Mouse (Mus musculus) limb, embryonic 12.5 days (tissue): Measurements from ENCODE around the gene Cog5. TPM values are rescaled to one million over a fixed set of nuclear protein-coding genes. Genes with fewer than 3 reads are reported as not detected.

Experiments
- ATAC-seq: fragments of 200-750 bp; cut with Nextera tagmentation; 2 replicates; pipeline ENCODE4 v1.8.0; 2017; ENCODE audit warnings: low read depth, moderate TSS enrichment; ENCODE audit not compliant: insufficient number of reproducible peaks, insufficient read depth, low FRiP score, low TSS enrichment
- H3K27ac ChIP-seq: fragments of 300-500 bp; sonication (generic); 2 replicates; pipeline ENCODE4 v1.5.1; 2016; ENCODE audit warnings: mild to moderate bottlenecking, moderate library complexity
- H3K27me3 ChIP-seq: fragments of 300-500 bp; sonication (generic); 2 replicates; pipeline ENCODE4 v1.6.1; 2016; ENCODE audit warnings: mild to moderate bottlenecking, moderate library complexity
- H3K36me3 ChIP-seq: fragments of 300-500 bp; sonication (generic); 2 replicates; pipeline ENCODE4 v1.6.1; 2016; ENCODE audit warnings: mild to moderate bottlenecking, moderate library complexity
- H3K4me1 ChIP-seq: fragments of 300-500 bp; sonication (generic); replicated peaks from 2 replicates; pipeline ENCODE4 v1.6.1; 2016
- H3K4me2 ChIP-seq: fragments of 300-500 bp; sonication (generic); 2 replicates; pipeline ENCODE4 v1.6.1; 2016; ENCODE audit warnings: mild to moderate bottlenecking, moderate library complexity
- H3K4me3 ChIP-seq: fragments of 300-500 bp; sonication (generic); replicated peaks from 2 replicates; pipeline ENCODE4 v1.5.1; 2016; ENCODE audit warnings: mild to moderate bottlenecking
- H3K9ac ChIP-seq: fragments of 300-500 bp; sonication (generic); replicated peaks from 2 replicates; pipeline ENCODE4 v1.6.1; 2016; ENCODE audit warnings: mild to moderate bottlenecking, moderate library complexity
- H3K9me3 ChIP-seq: fragments of 300-500 bp; sonication (generic); 2 replicates; pipeline ENCODE4 v1.6.1; 2016; ENCODE audit warnings: mild to moderate bottlenecking, moderate library complexity
- WGBS: fragments of 180-500 bp; shearing (Covaris S2); methylation state at CpG from one replicate; pipeline ENCODE4 v1.1.7; 2016; 5-methylcytosine and 5-hydroxymethylcytosine counted together
- polyA plus RNA-seq: library from polyadenylated mRNA; unstranded; fragments of >200 nt; fragmentation: Nextera tagmentation; extraction: Ambion mirVana; gene quantifications from 2 replicates; pipeline ENCODE4 v1.2.1, GENCODE M21; 2016

The Cog5 gene
- polyA plus RNA-seq, 1 experiment from 2014 or later = 36.0 TPM

DNA sequence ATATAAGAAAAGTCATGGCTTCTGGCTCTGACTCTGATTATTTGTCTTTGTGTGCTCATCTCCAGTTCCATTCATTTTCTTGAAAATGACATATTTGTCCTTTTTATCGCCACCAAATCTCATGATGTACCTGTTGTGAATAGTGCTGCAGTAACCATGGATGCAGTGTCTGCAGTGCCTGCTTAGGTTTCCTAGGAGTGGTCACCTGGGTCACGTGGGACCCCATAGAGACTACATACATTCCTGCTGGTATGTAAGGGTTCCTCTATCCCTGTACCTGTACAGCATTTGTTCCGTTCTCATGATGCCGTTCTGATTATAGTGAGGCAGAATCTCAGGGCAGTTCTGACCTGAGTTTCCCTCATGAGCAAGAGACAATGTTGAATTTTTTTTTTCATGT, 95.2 kb downstream of the Cog5 start:
- H3K4me3 ChIP-seq = no peak overlapping the region
- H3K36me3 ChIP-seq = 0 out of 2 replicates have a peak, but pooled peaks cover 5% of the 10 kb centered on the region
- H3K4me2 ChIP-seq = no peak overlapping the region
- WGBS = 94% methylated on average over 4 of the region's 4 CpGs
- no peak for ATAC-seq
- H3K9me3 ChIP-seq = no peaks in the 10 kb centered on the region
- H3K9ac ChIP-seq = no peak overlapping the region
- H3K27ac ChIP-seq = no peak overlapping the region
- H3K4me1 ChIP-seq = no peaks in the 10 kb centered on the region
- no peaks in the 10 kb centered on the region for H3K27me3 ChIP-seq

DNA sequence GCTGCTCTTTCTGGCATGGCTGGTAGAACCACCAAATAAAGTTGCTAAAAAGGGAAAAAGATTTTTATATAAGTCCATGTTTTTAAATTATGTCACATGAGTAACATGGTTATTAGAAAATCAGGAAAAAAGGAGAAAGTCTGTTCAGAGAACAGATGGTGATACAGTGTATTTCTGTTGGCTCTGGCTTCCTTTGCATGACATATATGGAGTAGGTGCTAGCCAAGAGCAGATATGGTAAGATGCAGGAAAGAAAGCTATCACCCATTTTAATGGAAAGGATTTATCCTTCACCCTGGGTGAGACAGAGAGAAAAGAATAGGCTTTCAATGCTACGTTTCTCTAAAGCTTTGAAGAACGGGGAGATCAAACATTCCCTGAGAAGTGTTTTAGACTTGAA, 99.8 kb downstream of the Cog5 start:
- no peak for ATAC-seq
- H3K27ac ChIP-seq = no peak overlapping the region
- H3K4me3 ChIP-seq = no peak overlapping the region
- H3K4me2 ChIP-seq = no peak overlapping the region
- no peaks in the 10 kb centered on the region for H3K4me1 ChIP-seq
- no peaks in the 10 kb centered on the region for H3K27me3 ChIP-seq
- H3K36me3 ChIP-seq = no peaks in the 10 kb centered on the region
- no peak overlapping the region for H3K9ac ChIP-seq
- 65% methylated on average over 2 of the region's 2 CpGs for WGBS
- no peaks in the 10 kb centered on the region for H3K9me3 ChIP-seq

DNA sequence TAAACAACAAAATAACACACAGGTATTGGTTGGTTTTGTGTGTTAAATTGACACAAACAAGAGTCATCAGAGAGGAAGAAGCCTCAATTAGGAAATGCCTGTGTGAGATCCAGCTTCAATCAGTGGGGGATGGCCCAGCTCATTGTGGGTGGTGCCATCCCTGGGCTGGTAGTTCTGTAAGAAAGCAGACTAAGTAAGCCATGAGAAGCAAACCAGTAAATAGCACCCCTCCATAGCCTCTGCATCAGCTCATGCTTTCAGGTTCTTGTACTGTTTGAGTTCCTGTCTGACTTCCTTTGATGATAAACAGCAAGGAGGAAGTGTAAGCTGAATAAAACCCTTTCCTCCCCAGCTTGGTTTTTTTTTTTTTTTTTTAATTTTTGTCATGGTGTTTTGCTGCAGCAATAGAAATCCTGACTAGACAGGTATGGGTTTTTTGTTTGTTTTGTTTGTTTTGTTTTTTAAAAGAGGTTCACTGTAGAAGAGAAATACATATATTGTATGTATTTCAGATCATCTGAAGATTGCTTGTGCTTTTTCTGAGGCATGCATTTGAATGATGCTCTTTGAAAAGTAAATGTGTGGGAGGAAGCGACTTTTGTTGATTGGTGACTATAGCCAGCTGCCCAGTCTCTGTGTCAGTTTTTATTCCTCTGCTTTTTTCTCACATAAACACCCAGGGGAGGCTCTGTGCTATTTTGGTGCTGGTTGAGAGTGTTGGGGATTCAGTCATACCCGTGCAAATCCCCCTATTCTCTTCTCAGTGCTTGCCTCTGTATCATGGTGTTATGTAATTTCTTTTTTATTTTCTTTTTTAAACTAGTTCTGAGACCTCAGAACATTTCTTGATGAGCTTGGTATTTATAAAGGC, 101.5 kb downstream of the Cog5 start:
- WGBS = 53% methylated on average over 2 of the region's 2 CpGs
- H3K4me3 ChIP-seq = no peak overlapping the region
- H3K4me1 ChIP-seq = no peaks in the 10 kb centered on the region
- ATAC-seq = no peak
- no peaks in the 10 kb centered on the region for H3K9me3 ChIP-seq
- H3K4me2 ChIP-seq = no peak overlapping the region
- H3K9ac ChIP-seq = no peak overlapping the region
- no peaks in the 10 kb centered on the region for H3K27me3 ChIP-seq
- H3K36me3 ChIP-seq = peaks cover 2% of the 10 kb centered on the region; the same call in 1 of the 2 replicates
- H3K27ac ChIP-seq = no peak overlapping the region

DNA sequence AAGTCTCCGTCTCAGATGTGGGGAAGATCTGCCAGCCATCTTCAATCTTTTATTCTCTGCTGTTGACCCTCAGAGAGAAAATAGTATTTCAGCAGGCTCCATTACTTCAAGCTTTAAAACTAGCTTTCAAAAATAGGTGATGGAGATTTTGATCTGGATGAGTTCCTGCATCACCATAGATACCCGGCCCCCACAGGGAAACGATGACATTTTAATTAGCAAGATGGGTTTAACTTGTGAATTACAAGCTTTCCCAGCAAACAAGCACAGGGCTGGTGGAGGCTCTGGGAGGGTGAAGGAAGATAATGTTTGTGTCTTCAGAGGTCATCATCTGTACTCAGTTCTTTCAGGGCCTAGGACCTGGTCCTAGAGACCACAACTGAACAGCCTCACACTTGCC, 118.9 kb downstream of the Cog5 start:
- Histone ChIP-seq H3K4me1 (no peaks in the 10 kb centered on the region), H3K9ac (no peak overlapping the region), H3K27ac (no peak overlapping the region), H3K36me3 (no peaks in the 10 kb centered on the region), H3K9me3 (0 out of 2 replicates have a peak, but pooled peaks cover 2% of the 10 kb centered on the region), H3K4me2 (no peak overlapping the region), H3K4me3 (no peak overlapping the region), H3K27me3 (no peaks in the 10 kb centered on the region)
- no peak for ATAC-seq
- WGBS = 88% methylated on average over 3 of the region's 3 CpGs

DNA sequence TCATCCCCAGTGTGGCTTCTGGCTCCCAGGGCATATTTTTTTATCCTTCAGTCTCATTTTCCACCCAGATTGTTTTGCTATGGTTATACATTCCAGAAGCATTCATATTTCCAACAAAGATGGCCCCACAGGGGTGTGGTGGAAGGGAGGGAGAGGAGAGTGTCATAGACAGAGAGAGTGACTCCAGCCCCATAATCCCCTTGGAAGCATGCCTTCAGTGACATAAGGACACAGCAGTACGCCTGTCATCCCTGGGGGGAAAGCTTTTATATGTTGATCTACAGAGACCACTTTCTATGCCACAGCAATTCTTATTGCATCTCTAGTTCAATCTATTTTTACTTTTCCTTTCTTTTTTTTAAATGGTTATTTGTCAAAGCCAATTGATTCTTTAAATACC, 129.6 kb downstream of the Cog5 start:
- Histone ChIP-seq H3K27me3 (no peaks in the 10 kb centered on the region), H3K4me3 (no peak overlapping the region)
- no peak for ATAC-seq

DNA sequence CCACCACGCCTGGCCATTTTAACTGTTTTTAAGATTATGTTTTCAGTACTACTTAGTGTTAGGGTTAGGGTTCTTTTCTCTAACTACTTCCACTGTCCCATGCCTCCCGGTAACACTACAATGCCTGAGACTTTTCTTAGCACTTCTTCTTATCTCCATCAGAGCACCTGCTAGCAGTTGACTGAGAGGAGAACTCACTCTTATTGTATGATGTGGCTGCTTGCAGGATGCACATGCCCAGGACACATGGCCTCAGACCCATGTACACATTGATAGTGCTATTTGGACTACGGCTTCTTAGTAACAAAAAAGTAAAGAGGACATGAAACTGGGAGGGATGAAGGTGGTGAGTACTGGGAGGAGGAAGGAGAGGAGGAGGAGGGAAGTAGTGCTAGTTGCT, 133.9 kb downstream of the Cog5 start:
- no peaks in the 10 kb centered on the region for H3K27me3 ChIP-seq
- no peaks in the 10 kb centered on the region for H3K4me1 ChIP-seq
- no peak overlapping the region for H3K27ac ChIP-seq
- H3K9me3 ChIP-seq = no peaks in the 10 kb centered on the region
- no peak overlapping the region for H3K4me3 ChIP-seq
- H3K36me3 ChIP-seq = 0 out of 2 replicates have a peak, but pooled peaks cover 5% of the 10 kb centered on the region
- H3K9ac ChIP-seq = no peak overlapping the region
- no peak overlapping the region for H3K4me2 ChIP-seq
- WGBS = 98% methylated on average over 3 of the region's 3 CpGs
- no peak for ATAC-seq

More for the DNA sequence above, 129.6 kb downstream of the Cog5 start:
- 0 out of 2 replicates have a peak, but pooled peaks cover 5% of the 10 kb centered on the region for H3K36me3 ChIP-seq
- H3K4me1 ChIP-seq = no peaks in the 10 kb centered on the region
- no peak overlapping the region for H3K4me2 ChIP-seq
- no peak overlapping the region for H3K27ac ChIP-seq
- H3K9me3 ChIP-seq = no peaks in the 10 kb centered on the region
- no peak overlapping the region for H3K9ac ChIP-seq
- WGBS = 91% methylated on average over 1 of the region's 1 CpGs

DNA sequence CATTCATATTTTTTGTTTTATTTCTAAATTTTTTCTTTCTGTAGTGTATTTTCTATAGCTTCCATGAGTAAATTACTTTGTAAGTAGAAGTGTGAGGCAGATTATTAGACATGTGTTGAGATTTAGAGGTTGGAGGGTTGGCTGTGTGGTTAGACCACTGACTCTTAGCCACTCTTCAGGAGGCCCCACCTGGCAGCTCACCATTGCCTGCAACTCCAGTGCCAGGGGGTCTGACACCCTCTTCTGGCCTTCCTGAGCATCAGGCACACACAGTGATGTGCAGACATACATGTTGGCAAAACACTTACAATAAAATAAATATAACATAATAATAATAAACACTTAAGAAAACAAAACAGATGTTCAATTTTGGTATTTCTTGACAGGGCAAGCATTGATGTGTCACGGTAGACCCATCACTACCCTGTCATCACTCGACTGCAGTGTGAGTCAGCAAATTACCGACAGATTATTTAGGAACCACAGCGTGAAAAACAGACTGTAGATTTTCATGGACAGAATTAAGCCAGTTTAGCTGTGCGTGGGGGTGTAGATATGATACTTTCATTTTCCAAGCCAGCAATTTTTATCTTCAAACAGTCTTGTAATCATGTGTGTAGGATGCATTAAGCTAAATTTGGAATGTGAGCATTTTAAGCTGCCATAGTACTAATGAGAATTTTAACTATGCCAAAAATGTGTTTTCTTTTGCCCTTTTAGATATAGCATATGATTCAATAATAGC, 151.9 kb downstream of the Cog5 start:
- Histone ChIP-seq H3K4me3 (no peak overlapping the region), H3K9me3 (no peaks in the 10 kb centered on the region), H3K9ac (no peak overlapping the region), H3K36me3 (peaks cover 3% of the 10 kb centered on the region; the same call in 1 of the 2 replicates), H3K4me2 (no peak overlapping the region), H3K27ac (no peak overlapping the region), H3K27me3 (no peaks in the 10 kb centered on the region), H3K4me1 (no peaks in the 10 kb centered on the region)
- WGBS = 92% methylated on average over 5 of the region's 5 CpGs
- ATAC-seq = no peak

DNA sequence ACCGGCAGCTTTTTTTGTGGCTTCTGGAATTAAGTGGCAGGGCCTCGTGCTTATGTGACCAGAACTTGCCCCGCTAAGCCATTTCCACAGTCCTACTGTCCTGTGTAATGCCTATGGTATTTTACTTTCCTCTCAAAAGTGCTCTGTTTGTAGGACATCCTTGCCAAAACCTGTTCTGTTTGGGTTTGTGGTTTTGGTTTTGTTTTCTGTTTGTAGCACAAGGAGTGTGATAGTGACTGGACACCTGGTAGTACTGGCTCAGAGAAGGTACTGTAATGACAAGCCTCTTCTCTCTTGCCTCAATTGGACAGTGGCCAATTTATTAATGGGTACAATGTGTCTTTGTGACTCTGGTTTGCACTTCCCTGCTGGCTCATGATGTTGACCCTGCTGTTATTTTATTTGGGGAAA, 163.4 kb downstream of the Cog5 start:
- no peak for ATAC-seq

DNA sequence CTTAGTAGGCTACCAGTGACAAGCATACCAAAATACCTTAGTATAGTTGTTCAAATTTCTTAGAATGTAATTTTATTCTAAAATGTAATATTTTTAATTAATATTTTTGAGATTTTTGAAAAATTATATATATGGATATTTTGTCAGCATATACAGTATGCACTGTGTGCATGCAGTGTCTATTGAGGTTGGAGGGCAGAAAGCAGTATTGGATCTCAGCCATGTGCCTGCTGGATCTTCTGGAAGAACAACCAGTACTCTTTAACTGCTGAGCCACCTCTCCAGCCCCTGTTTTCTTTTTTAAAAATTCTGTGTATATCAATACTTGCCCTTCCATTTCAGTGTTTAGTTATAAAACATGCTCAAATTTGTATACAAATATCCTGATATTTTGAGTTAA, 164.4 kb downstream of the Cog5 start:
- H3K4me2 ChIP-seq = no peak overlapping the region
- ATAC-seq = no peak
- H3K9me3 ChIP-seq = no peaks in the 10 kb centered on the region
- no peaks in the 10 kb centered on the region for H3K27me3 ChIP-seq
- H3K27ac ChIP-seq = no peak overlapping the region
- no peak overlapping the region for H3K9ac ChIP-seq
- no peaks in the 10 kb centered on the region; the same call in 1 of the 2 replicates for H3K36me3 ChIP-seq
- no peaks in the 10 kb centered on the region for H3K4me1 ChIP-seq
- H3K4me3 ChIP-seq = no peak overlapping the region

More for the DNA sequence above, 163.4 kb downstream of the Cog5 start:
- Histone ChIP-seq H3K4me2 (no peak overlapping the region), H3K4me1 (no peaks in the 10 kb centered on the region), H3K9ac (no peak overlapping the region), H3K9me3 (no peaks in the 10 kb centered on the region), H3K4me3 (no peak overlapping the region), H3K27ac (no peak overlapping the region), H3K36me3 (no peaks in the 10 kb centered on the region; the same call in 1 of the 2 replicates), H3K27me3 (no peaks in the 10 kb centered on the region)
- WGBS = 87% methylated on average over 3 of the region's 3 CpGs

DNA sequence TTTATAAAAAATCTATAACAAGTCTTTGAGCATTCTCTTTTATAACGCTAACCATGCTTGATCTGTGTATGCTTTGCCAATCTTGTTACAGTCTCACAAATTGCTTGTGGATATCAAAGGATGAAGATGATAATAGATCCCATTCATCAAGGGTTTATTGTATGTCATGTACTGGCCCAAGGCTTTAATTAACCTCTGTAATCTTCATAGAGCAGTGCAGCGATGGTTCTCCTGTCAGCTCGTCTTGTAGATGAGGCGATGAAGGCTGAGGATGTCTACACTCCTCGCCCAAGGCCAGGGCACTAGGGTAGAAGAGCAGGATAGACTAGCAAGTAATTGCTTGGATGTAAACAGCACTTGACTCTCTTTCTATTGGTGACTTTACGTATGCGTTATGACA, 164.9 kb downstream of the Cog5 start:
- Histone ChIP-seq H3K4me2 (no peak overlapping the region), H3K27me3 (no peaks in the 10 kb centered on the region), H3K4me1 (no peaks in the 10 kb centered on the region), H3K27ac (no peak overlapping the region), H3K36me3 (no peaks in the 10 kb centered on the region; the same call in 1 of the 2 replicates), H3K9me3 (no peaks in the 10 kb centered on the region), H3K9ac (no peak overlapping the region), H3K4me3 (no peak overlapping the region)
- 90% methylated on average over 7 of the region's 7 CpGs for WGBS
- no peak for ATAC-seq

DNA sequence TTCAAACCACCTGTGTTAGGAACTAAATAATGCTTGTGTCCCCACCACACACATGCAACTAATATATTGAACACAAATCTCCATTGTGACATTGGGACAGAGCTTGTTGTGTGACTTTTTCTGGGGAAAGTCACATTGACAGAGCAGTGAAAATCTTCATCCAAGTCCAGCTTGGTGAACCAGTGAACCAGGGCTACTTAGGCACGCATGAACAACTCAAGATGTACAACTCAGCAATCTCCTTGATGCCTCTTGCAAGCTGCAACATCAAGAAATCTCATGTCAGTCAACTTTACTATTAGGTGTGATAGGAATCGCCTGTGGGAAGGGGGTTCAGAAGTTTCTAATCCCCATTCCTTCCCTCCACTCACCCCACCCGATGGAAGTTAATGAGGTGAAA, 169.0 kb downstream of the Cog5 start:
- no peaks in the 10 kb centered on the region; the same call in 1 of the 2 replicates for H3K36me3 ChIP-seq
- ATAC-seq = no peak
- no peak overlapping the region for H3K4me3 ChIP-seq
- H3K9me3 ChIP-seq = no peaks in the 10 kb centered on the region
- H3K27me3 ChIP-seq = no peaks in the 10 kb centered on the region
- H3K9ac ChIP-seq = no peak overlapping the region
- 69% methylated on average over 3 of the region's 3 CpGs for WGBS
- H3K4me2 ChIP-seq = no peak overlapping the region
- no peak overlapping the region for H3K27ac ChIP-seq
- H3K4me1 ChIP-seq = no peaks in the 10 kb centered on the region
